Comparison of ENCODE assay signal across 27 mouse cellular contexts in genomic region chr3:57696779-57697178, GRCm38 (mm10). TPM values are rescaled to one million over a fixed set of nuclear protein-coding genes. Genes with fewer than 3 reads are reported as not detected.
A peak's percentile ranks its signal among the peaks of the same experiment; 100 is the strongest.
DNase-seq lines count a peak whose midpoint lies in the region; ATAC-seq and TF ChIP-seq lines count a peak whose summit lies in the region.
"Had no signal": no experiment of that assay in that cellular context is flagged by ENCODE, and none has a peak within 500 bp of the region (broad histone marks: within the 10 kb centered on the region; RNA-seq: fewer than 3 reads in every experiment).

No protein-coding gene starts in this region.

- no peak for TF ChIP-seq CTCF in liver, adult 2 months (IDR thresholded peaks at IDR 0.05; ENCODE audit: low read depth, low read length)

- WGBS in liver, adult 2 months, result 21% methylated on average over 9 of the region's 9 CpGs
- 54% methylated on average over 9 of the region's 9 CpGs for WGBS in liver, embryonic 16.5 days (ENCODE audit: insufficient replicate concordance)
- WGBS in midbrain, embryonic 15.5 days, result 96% methylated on average over 9 of the region's 9 CpGs

- no peaks in the 10 kb centered on the region for H3K79me2 ChIP-seq in liver, adult 2 months (ENCODE audit: control insufficient read depth, insufficient read depth, low read length)

- no peaks in the 10 kb centered on the region for H3K27me3 ChIP-seq in liver, adult 2 months (ENCODE audit: control insufficient read depth, insufficient read depth, low read length)
- H3K27me3 ChIP-seq in liver, embryonic 16.5 days (ENCODE audit: control insufficient read depth, insufficient read depth, low read depth, low read length), result no peaks in the 10 kb centered on the region
- no peaks in the 10 kb centered on the region for H3K27me3 ChIP-seq in midbrain, embryonic 15.5 days (replicated peaks)
- H3K27me3 ChIP-seq: CH12.LX; embryonic facial prominence, embryonic 12.5 days; forebrain, embryonic 12.5 days; heart, embryonic 15.5 days had no signal

- no peaks in the 10 kb centered on the region for H3K36me3 ChIP-seq in liver, adult 2 months (ENCODE audit: control insufficient read depth, insufficient read depth, low read length)
- H3K36me3 ChIP-seq in liver, embryonic 16.5 days (ENCODE audit: control insufficient read depth, insufficient read depth), result no peaks in the 10 kb centered on the region
- H3K36me3 ChIP-seq in midbrain, embryonic 15.5 days (replicated peaks), result no peaks in the 10 kb centered on the region
- H3K36me3 ChIP-seq: embryonic facial prominence, embryonic 12.5 days; forebrain, embryonic 12.5 days; G1E; heart, embryonic 15.5 days had no signal

- DNase-seq in liver, adult 2 months (ENCODE audit: extremely low read depth, low read depth, low spot score), result peak; percentile 98
- no peak for DNase-seq in liver
- peak; percentile 8 to 49 for DNase-seq in kidney, postnatal 36 days
- no peak for DNase-seq in adrenal gland, adult 18-20 months (ENCODE audit: low spot score in 2 of 2)
- DNase-seq in adrenal gland, adult 8-10 months, result no peak
- DNase-seq: adrenal gland, postnatal 14 days; cerebellum, adult 2 months; cerebellum, postnatal 25 days; gastrocnemius, postnatal 36 days; heart, postnatal 36 days; layer of hippocampus, adult 9-11 months; right cerebral cortex, postnatal 25 days; spleen, adult 18-20 months had no signal

- H3K9me3 ChIP-seq in liver, embryonic 16.5 days (replicated peaks; ENCODE audit: control insufficient read depth, low read length), result no peaks in the 10 kb centered on the region
- H3K9me3 ChIP-seq in midbrain, embryonic 15.5 days, result no peaks in the 10 kb centered on the region
- H3K9me3 ChIP-seq: embryonic facial prominence, embryonic 12.5 days; forebrain, embryonic 12.5 days; G1E; heart, embryonic 15.5 days had no signal

- peak overlapping the region; percentile 100 for H3K27ac ChIP-seq in liver, adult 2 months (replicated peaks; ENCODE audit: insufficient read depth, low read depth, low read length)
- H3K27ac ChIP-seq in liver, embryonic 16.5 days (ENCODE audit: low read length), result peak overlapping the region; percentile 84
- no peak overlapping the region for H3K27ac ChIP-seq in midbrain, embryonic 15.5 days
- H3K27ac ChIP-seq: embryonic facial prominence, embryonic 12.5 days; forebrain, embryonic 12.5 days; heart, embryonic 15.5 days; hindbrain, embryonic 14.5 days had no signal

- ATAC-seq in liver, embryonic 16.5 days (ENCODE audit: low read depth), result peak; percentile 92
- no peak for ATAC-seq in midbrain, embryonic 15.5 days (replicated peaks)
- ATAC-seq: inflammation-experienced regulatory T-cells, adult 6 months; lung, postnatal 0 days had no signal

- no peak for TF ChIP-seq POLR2A in liver, adult 2 months (IDR thresholded peaks at IDR 0.05; ENCODE audit: extremely low read depth, insufficient read depth, low read length)

- no peak overlapping the region for H3K4me2 ChIP-seq in liver, embryonic 16.5 days (ENCODE audit: low read depth, low read length)
- no peak overlapping the region for H3K4me2 ChIP-seq in midbrain, embryonic 15.5 days
- H3K4me2 ChIP-seq: embryonic facial prominence, embryonic 12.5 days; forebrain, embryonic 12.5 days; heart, embryonic 15.5 days; hindbrain, embryonic 14.5 days; midbrain, embryonic 11.5 days had no signal

- H3K9ac ChIP-seq in liver, adult 2 months (ENCODE audit: low read depth, low read length), result peak overlapping the region; percentile 55
- no peak overlapping the region for H3K9ac ChIP-seq in liver, embryonic 16.5 days (ENCODE audit: low read depth, low read length)
- H3K9ac ChIP-seq in midbrain, embryonic 15.5 days, result no peak overlapping the region
- H3K9ac ChIP-seq: embryonic facial prominence, embryonic 12.5 days; forebrain, embryonic 12.5 days; heart, embryonic 15.5 days; hindbrain, embryonic 14.5 days had no signal

- H3K4me3 ChIP-seq in liver, adult 2 months (ENCODE audit: insufficient read depth, low read depth, low read length), result no peak overlapping the region
- no peak overlapping the region for H3K4me3 ChIP-seq in liver, embryonic 16.5 days (ENCODE audit: low read depth, low read length)
- no peak overlapping the region for H3K4me3 ChIP-seq in midbrain, embryonic 15.5 days
- H3K4me3 ChIP-seq: embryonic facial prominence, embryonic 12.5 days; erythroblast, embryonic 14.5 days; forebrain, embryonic 12.5 days; heart, embryonic 15.5 days had no signal

- H3K4me1 ChIP-seq in liver, adult 2 months (ENCODE audit: control insufficient read depth, insufficient read depth, low read length), result peaks cover 8% of the 10 kb centered on the region
- H3K4me1 ChIP-seq in liver, embryonic 16.5 days (ENCODE audit: control insufficient read depth, low read depth, low read length), result no peaks in the 10 kb centered on the region; the same call in 1 of the 2 replicates
- H3K4me1 ChIP-seq in midbrain, embryonic 15.5 days, result no peaks in the 10 kb centered on the region
- H3K4me1 ChIP-seq: forebrain, embryonic 12.5 days; heart, embryonic 15.5 days had no signal

RNA-seq across cellular contexts. Expression of gene Ankub1, which starts 4.2 kb away (rescaled TPM):
- 0.18 and 0.34 TPM in 2 replicates for total RNA-seq in liver, adult 2 months (2014; rRNA removed)
- polyA plus RNA-seq in liver, adult 2 months (2012; rRNA removed), result 0.12 and 0.14 TPM in 2 replicates
- not detected in 2 replicates for polyA plus RNA-seq in liver, embryonic 16.5 days (2015; fragmentation: Nextera tagmentation; extraction: Ambion mirVana)
- total RNA-seq in adrenal gland, adult 18-20 months (2021), result not detected
- polyA plus RNA-seq in midbrain, embryonic 15.5 days (2015; fragmentation: Nextera tagmentation; extraction: Ambion mirVana), result 0.26 and 0.38 TPM in 2 replicates
- total RNA-seq in adrenal gland, adult 8-10 months (2022), result not detected
- total RNA-seq: adrenal gland, postnatal 14 days; CH12.LX; gastrocnemius, postnatal 36 days; heart, postnatal 36 days had no signal
- polyA plus RNA-seq: erythroblast, embryonic 14.5 days; G1E; heart, embryonic 15.5 days; large intestine, adult 2 months; limb, embryonic 14.5 days; midbrain, embryonic 11.5 days had no signal

RNA-seq across cellular contexts. Expression of gene Rnf13, which starts 39.1 kb away (rescaled TPM):
- 193 and 201 TPM in 2 replicates for total RNA-seq in liver, adult 2 months (2014; rRNA removed)
- 127 and 144 TPM in 2 replicates for polyA plus RNA-seq in liver, adult 2 months (2012; rRNA removed)
- 48.0 and 48.6 TPM in 2 replicates for polyA plus RNA-seq in liver, embryonic 16.5 days (2015; fragmentation: Nextera tagmentation; extraction: Ambion mirVana)
- total RNA-seq in adrenal gland, adult 18-20 months (2021), result 100 to 1,000 TPM in 1 of 2 experiments, 10 to 100 TPM in 1; 91.7 to 108 TPM
- polyA plus RNA-seq in midbrain, embryonic 15.5 days (2015; fragmentation: Nextera tagmentation; extraction: Ambion mirVana), result 69.0 and 76.6 TPM in 2 replicates
- 100 to 1,000 TPM; 103 to 123 (median 113) TPM for total RNA-seq in adrenal gland, adult 8-10 months (2022)
- polyA plus RNA-seq: erythroblast, embryonic 14.5 days had no signal

RNA-seq across cellular contexts. Expression of gene Commd2, which starts 45.3 kb away (rescaled TPM):
- 17.3 and 21.2 TPM in 2 replicates for total RNA-seq in liver, adult 2 months (2014; rRNA removed)
- polyA plus RNA-seq in liver, adult 2 months (2012; rRNA removed), result 13.4 and 13.9 TPM in 2 replicates
- polyA plus RNA-seq in liver, embryonic 16.5 days (2015; fragmentation: Nextera tagmentation; extraction: Ambion mirVana), result 22.0 and 25.6 TPM in 2 replicates
- 10 to 100 TPM; 25.9 to 28.5 TPM for total RNA-seq in adrenal gland, adult 18-20 months (2021)
- polyA plus RNA-seq in midbrain, embryonic 15.5 days (2015; fragmentation: Nextera tagmentation; extraction: Ambion mirVana), result 56.1 and 59.2 TPM in 2 replicates
- total RNA-seq in adrenal gland, adult 8-10 months (2022), result 10 to 100 TPM; 26.6 to 30.9 (median 29.1) TPM

Comparison
In these comparisons a context has a peak if more than half of its experiments do, and no peak if none do; other contexts are left out.
1. DNase-seq: peak in liver, adult 2 months (single experiment) and kidney, postnatal 36 days (2 of 2); none in liver (single experiment), adrenal gland, adult 18-20 months (0 of 2) and adrenal gland, adult 8-10 months (single experiment).